Mouse (Mus musculus) midbrain, embryonic 11.5 days (tissue): ENCODE data around the gene Vmn1r197. TPM values are rescaled to one million over a fixed set of nuclear protein-coding genes. Genes with fewer than 3 reads are reported as not detected.
"Not testable (repeated sequence)": the region's sequence is repeated elsewhere in the genome, so short reads cannot be mapped to it uniquely, and the experiment has no call there.

Experiments used
- ATAC-seq: fragments of 200-750 bp; cut with Nextera tagmentation; 2 replicates; pipeline ENCODE4 v1.8.0; 2017; ENCODE audit warnings: moderate TSS enrichment, moderate library complexity; ENCODE audit not compliant: low FRiP score
- DNase-seq: peaks from one replicate; pipeline ENCODE4 v3.0.0; 2015; ENCODE audit warnings: low spot score; ENCODE audit errors: missing footprints
- H3K27ac ChIP-seq: fragments of 300-500 bp; sonication (generic); 2 replicates; pipeline ENCODE4 v1.5.1; 2014; ENCODE audit warnings: low read depth, low read length
- H3K27me3 ChIP-seq: fragments of 300-500 bp; sonication (generic); 2 replicates; pipeline ENCODE4 v1.6.1; 2014; ENCODE audit warnings: mild to moderate bottlenecking, low read length, moderate library complexity, mixed read lengths; ENCODE audit not compliant: control insufficient read depth, insufficient read depth
- H3K36me3 ChIP-seq: fragments of 300-500 bp; sonication (generic); 2 replicates; pipeline ENCODE4 v1.6.1; 2014; ENCODE audit warnings: mild to moderate bottlenecking, low read length, moderate library complexity, mixed read lengths; ENCODE audit not compliant: control insufficient read depth, insufficient read depth
- H3K4me1 ChIP-seq: fragments of 300-500 bp; sonication (generic); 2 replicates; pipeline ENCODE4 v1.6.1; 2014; ENCODE audit warnings: low read length; ENCODE audit not compliant: control insufficient read depth, insufficient read depth
- H3K4me2 ChIP-seq: fragments of 300-500 bp; sonication (generic); 2 replicates; pipeline ENCODE4 v1.6.1; 2014; ENCODE audit warnings: mild to moderate bottlenecking, moderate library complexity
- H3K4me3 ChIP-seq: fragments of 300-500 bp; sonication (generic); 2 replicates; pipeline ENCODE4 v1.5.1; 2014; ENCODE audit warnings: low read depth, low read length
- H3K9ac ChIP-seq: fragments of 300-500 bp; sonication (generic); 2 replicates; pipeline ENCODE4 v1.6.1; 2014; ENCODE audit warnings: low read length
- H3K9me3 ChIP-seq: fragments of 300-500 bp; sonication (generic); 2 replicates; pipeline ENCODE4 v1.6.1; 2016; ENCODE audit warnings: low read length; ENCODE audit not compliant: control insufficient read depth
- WGBS: fragments of 180-500 bp; shearing (Covaris S2); extraction: QIAGEN DNeasy Blood & Tissue Kit; methylation state at CpG from one replicate; pipeline ENCODE4 v1.1.7; 2014; 5-methylcytosine and 5-hydroxymethylcytosine counted together
- polyA plus RNA-seq: library from polyadenylated mRNA; unstranded; fragments of >200 nt; fragmentation: Nextera tagmentation; extraction: Ambion mirVana; gene quantifications from 2 replicates; pipeline ENCODE4 v1.2.1, GENCODE M21; 2014

Gene Vmn1r197
- polyA plus RNA-seq = not detected in 2 replicates

DNA sequence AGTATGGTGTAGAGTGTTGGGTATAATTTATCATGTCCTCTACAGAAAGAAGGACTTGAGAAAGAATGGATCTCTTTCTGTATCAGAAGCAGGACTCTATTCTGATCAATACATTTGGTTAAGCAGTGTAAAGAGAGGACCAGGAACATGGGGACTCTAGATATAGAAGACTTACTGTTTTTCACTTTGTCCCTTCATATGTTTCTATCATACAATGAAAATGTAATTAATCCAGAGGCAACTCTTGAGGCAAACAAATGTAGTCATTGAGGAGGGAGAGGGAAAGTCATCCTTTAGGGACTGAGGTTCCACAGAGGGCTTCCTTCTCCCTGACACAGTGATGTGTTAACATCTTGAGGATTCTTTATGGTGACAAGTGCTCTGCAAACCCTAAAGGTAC lies at the start of gene Vmn1r197:
TSS of gene Vmn1r197 (plus strand) at position 301 of the 400 bp plus-strand sequence.
- no peaks in the 10 kb centered on the region for H3K36me3 ChIP-seq
- H3K4me1 ChIP-seq = no peaks in the 10 kb centered on the region
- H3K9ac ChIP-seq = no peak within 1 kb of the TSS
- DNase-seq (no peak), ATAC-seq (no peak)
- H3K9me3 ChIP-seq = no peaks in the 10 kb centered on the region
- no peak within 1 kb of the TSS for H3K4me2 ChIP-seq
- no peaks in the 10 kb centered on the region for H3K27me3 ChIP-seq
- no peak within 1 kb of the TSS for H3K27ac ChIP-seq
- no peak within 1 kb of the TSS for H3K4me3 ChIP-seq

DNA sequence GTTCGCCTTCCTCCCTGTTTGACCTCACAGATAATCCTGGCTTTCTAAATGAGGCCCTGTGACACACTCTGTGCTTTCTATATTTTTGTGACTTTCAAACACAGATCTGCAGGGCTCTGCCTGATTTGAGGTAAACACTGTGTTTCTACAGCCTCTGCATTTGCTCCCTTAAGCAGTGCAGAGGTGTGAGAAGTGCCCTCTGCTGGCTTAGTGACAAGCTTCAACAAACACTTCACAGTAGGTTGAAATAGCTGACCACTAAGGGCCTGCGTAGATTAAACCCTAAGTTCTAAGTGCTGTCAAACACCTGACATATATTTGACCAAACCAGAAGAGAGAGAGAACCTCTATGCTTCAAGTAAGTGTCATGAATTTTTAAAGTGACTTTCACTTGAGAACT lies 39.8 kb upstream of the Vmn1r197 start:
- Histone ChIP-seq H3K4me1 (no peaks in the 10 kb centered on the region), H3K9ac (no peak overlapping the region), H3K4me2 (no peak overlapping the region), H3K27ac (no peak overlapping the region), H3K9me3 (no peaks in the 10 kb centered on the region), H3K27me3 (no peaks in the 10 kb centered on the region), H3K36me3 (no peaks in the 10 kb centered on the region), H3K4me3 (no peak overlapping the region)
- ATAC-seq (0 out of 2 replicates have a peak, but pooled peaks have one; percentile 54), DNase-seq (no peak)
- 82% methylated on average over 2 of the region's 2 CpGs for WGBS

DNA sequence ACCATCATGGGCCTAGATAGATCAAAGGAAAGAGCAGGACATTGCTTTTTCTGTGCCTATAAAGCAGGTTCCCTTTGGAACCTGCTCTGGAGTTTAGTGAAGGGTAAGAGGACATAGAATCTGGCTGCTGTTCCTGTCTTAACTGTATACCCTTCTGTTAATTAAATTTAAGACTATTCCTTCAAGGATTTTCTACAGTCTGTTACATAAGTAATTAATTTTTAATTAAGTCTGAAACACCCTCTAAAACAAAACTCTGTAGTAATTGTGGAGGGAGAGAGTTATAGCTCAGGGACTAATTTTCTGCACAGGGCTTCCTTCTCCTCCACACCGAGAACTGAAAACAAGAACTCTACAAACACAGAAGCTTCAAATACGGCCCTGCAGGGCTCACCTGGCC lies 34.8 kb upstream of the Vmn1r197 start, which contains the start of gene Vmn1r196:
TSS of gene Vmn1r196 (plus strand) at position 301 of the 400 bp plus-strand sequence.
- H3K9ac ChIP-seq = no peak within 1 kb of the TSS
- WGBS = 89% methylated on average over 2 of the region's 2 CpGs
- H3K27me3 ChIP-seq = no peaks in the 10 kb centered on the region
- no peak within 1 kb of the TSS for H3K4me2 ChIP-seq
- no peaks in the 10 kb centered on the region for H3K4me1 ChIP-seq
- H3K4me3 ChIP-seq = no peak within 1 kb of the TSS
- ATAC-seq = no peak
- DNase-seq = no peak
- no peaks in the 10 kb centered on the region for H3K9me3 ChIP-seq
- H3K27ac ChIP-seq = no peak within 1 kb of the TSS
- H3K36me3 ChIP-seq = no peaks in the 10 kb centered on the region

DNA sequence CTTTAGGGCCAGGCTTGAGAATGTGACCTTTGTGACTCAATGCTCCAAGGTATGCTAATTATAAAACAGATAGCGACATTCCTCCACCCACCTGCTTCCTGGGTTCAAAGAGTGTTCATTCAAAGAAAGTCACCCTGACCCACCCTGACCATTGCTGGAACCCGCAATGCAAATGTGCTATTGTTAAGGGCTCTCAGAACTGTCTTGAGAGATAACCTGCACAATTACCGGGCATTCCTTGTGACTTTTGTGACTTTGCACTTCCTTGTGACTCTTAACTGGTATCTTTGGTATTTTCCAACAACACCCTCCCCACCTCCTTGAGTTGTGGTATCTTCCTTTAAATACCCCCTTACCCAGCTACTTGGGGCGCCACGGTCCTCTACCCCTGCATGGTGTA lies 16.3 kb upstream of the Vmn1r197 start:
- not testable (repeated sequence) for H3K27me3 ChIP-seq, H3K9me3 ChIP-seq, H3K4me3 ChIP-seq, H3K36me3 ChIP-seq, H3K9ac ChIP-seq, H3K4me1 ChIP-seq, ATAC-seq, H3K27ac ChIP-seq, DNase-seq, H3K4me2 ChIP-seq
- WGBS = 91% methylated on average over 5 of the region's 5 CpGs

DNA sequence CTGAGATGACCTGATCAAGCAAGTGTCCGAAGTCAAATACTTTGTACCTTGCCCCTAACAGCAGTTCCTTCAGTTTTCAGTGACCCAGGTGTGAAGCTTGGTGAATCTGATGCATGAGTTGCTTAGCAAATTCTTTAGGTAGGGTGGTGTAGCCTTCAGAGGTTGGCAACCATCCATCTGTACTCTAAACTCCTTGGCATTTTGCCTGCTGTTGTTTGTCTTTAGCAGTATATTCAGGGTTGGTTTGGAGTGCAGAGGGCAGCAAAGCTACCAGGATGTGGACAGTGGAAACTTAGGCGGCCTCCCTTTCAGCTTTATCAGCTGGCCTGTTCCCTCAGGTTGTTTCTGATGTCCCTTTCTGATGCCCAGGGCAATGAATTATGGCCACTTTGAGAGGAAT lies 9.0 kb upstream of the Vmn1r197 start:
- H3K36me3 ChIP-seq = no peaks in the 10 kb centered on the region
- WGBS = 87% methylated on average over 2 of the region's 2 CpGs
- no peaks in the 10 kb centered on the region for H3K4me1 ChIP-seq
- ATAC-seq (no peak), DNase-seq (no peak)
- H3K27me3 ChIP-seq = no peaks in the 10 kb centered on the region
- H3K4me3 ChIP-seq = no peak overlapping the region
- no peak overlapping the region for H3K27ac ChIP-seq
- no peak overlapping the region for H3K4me2 ChIP-seq
- no peak overlapping the region for H3K9ac ChIP-seq
- H3K9me3 ChIP-seq = no peaks in the 10 kb centered on the region

DNA sequence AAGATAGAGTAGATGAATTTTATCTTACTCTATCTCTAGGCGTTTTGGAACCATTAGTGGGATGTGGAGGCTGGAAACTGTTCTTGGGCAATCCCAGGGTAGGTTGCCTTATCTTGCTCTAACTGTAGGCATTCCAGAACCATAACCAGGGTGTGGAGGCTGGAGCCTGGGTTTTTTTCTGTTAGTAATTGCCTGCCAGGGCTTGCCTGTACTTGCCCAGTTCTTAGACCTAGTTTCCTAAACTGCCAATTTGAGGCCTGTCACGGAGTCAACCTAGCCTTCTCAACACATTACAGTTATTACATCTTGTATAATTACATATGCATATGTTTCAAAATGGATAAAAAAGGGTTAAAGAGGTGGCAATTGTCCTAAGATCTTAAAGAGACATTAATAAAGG lies 7.0 kb upstream of the Vmn1r197 start:
- ATAC-seq (no peak), DNase-seq (no peak)
- WGBS = 86% methylated on average over 2 of the region's 2 CpGs
- no peaks in the 10 kb centered on the region for H3K36me3 ChIP-seq
- H3K27me3 ChIP-seq = no peaks in the 10 kb centered on the region
- no peak overlapping the region for H3K27ac ChIP-seq
- no peaks in the 10 kb centered on the region for H3K4me1 ChIP-seq
- H3K4me3 ChIP-seq = no peak overlapping the region
- no peak overlapping the region for H3K9ac ChIP-seq
- no peaks in the 10 kb centered on the region for H3K9me3 ChIP-seq
- no peak overlapping the region for H3K4me2 ChIP-seq

DNA sequence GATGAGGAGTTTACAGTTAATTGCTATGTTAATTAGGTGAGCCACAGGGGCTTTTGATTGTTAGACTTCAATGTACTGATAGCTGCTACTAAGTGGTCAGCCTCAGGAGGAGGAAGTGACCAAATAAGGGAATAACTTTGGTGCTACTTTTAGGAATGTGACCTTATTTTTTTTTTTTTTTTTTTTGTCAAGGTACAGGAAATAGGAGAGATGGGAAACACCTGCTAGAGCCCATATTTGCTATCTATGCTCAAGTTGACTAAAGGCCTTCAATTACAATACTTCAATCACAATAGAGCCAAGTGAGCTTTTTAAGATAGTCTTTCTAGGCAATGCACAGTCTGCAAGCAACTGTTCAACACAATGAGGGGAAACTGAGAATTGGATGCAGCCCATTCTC lies 4.3 kb upstream of the Vmn1r197 start:
- Histone ChIP-seq H3K36me3 (no peaks in the 10 kb centered on the region), H3K4me3 (no peak overlapping the region), H3K4me2 (no peak overlapping the region), H3K4me1 (no peaks in the 10 kb centered on the region), H3K9ac (no peak overlapping the region), H3K9me3 (no peaks in the 10 kb centered on the region), H3K27me3 (no peaks in the 10 kb centered on the region), H3K27ac (no peak overlapping the region)
- DNase-seq = no peak
- no peak for ATAC-seq

DNA sequence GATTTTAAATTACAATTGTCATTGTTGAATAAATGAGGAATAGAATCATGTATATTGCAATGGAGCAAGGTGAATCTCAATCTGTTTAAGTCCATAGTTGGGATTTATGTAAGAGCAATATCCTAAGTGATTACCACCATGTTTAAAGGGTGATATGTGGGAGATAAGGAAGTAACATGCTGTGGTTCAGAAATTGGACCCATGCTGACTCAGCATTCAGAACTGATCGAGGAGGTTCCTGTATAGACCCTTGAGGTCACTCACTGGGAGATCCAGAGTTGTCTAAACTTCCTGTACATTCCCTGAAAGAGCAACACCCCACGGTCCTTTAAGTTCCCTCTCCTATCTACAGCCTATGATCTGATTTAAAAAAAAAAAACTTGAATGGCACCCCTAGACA lies 8.9 kb downstream of the Vmn1r197 start:
- Histone ChIP-seq H3K36me3 (no peaks in the 10 kb centered on the region), H3K27me3 (no peaks in the 10 kb centered on the region), H3K4me3 (no peak overlapping the region), H3K27ac (no peak overlapping the region), H3K4me1 (no peaks in the 10 kb centered on the region), H3K9ac (no peak overlapping the region), H3K4me2 (no peak overlapping the region), H3K9me3 (no peaks in the 10 kb centered on the region)
- WGBS = 91% methylated on average over 2 of the region's 2 CpGs
- ATAC-seq (no peak), DNase-seq (no peak)

DNA sequence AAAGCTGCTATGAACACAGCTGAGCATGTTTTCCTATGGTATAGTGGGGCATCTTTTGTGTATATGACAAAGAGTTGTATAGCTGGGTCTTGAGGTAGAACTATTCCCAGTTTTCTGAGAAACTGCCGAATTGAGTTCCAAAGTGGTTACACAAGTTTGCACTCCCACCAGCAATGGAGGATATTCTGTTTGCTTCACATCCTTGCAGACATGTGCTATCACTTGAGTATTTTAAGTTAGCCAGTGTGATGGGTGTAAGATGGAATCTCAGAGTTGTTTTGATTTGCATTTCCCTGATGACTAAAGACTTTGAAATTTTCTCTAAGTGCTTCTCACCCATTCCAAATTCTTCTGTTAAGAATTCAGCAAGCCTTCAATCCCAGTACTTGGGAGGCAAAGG lies 11.2 kb downstream of the Vmn1r197 start:
- Histone ChIP-seq H3K4me2 (no peak overlapping the region), H3K9ac (no peak overlapping the region), H3K36me3 (no peaks in the 10 kb centered on the region), H3K4me3 (no peak overlapping the region), H3K27ac (no peak overlapping the region), H3K4me1 (no peaks in the 10 kb centered on the region), H3K27me3 (no peaks in the 10 kb centered on the region), H3K9me3 (no peaks in the 10 kb centered on the region)
- no peak for ATAC-seq
- WGBS = 95% methylated on average over 1 of the region's 1 CpGs
- no peak for DNase-seq

DNA sequence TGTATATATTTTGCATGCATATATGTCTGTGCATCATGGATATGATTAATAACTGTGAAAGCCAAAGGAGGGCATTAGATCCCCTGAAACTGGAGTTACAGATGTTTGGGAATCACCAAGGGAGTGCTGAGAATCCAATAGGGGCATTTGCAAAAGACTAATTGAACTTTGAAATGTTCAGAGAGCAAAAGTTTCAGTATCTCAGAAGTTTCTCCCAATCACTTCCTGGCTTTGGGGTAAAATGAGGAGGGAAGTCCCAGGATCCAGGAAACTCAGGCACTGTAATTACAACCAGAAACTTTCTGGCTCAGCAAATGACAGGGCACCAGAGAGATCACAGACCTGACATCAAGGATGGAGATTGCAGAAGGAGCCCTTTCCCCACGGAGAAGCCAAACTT lies 25.7 kb downstream of the Vmn1r197 start, which contains the start of gene Vmn1r198:
TSS of gene Vmn1r198 (plus strand) at position 301 of the 400 bp plus-strand sequence.
- DNase-seq (no peak), ATAC-seq (no peak)
- Histone ChIP-seq H3K9ac (no peak within 1 kb of the TSS), H3K9me3 (no peaks in the 10 kb centered on the region), H3K27me3 (no peaks in the 10 kb centered on the region), H3K4me3 (no peak within 1 kb of the TSS), H3K27ac (no peak within 1 kb of the TSS), H3K36me3 (no peaks in the 10 kb centered on the region), H3K4me1 (no peaks in the 10 kb centered on the region), H3K4me2 (no peak within 1 kb of the TSS)
- WGBS = 71% methylated on average over 1 of the region's 1 CpGs
